In genomic region chr9:20814521-20815272, GRCm38 (mm10) we compare ENCODE assay signal across 8 mouse cellular contexts. TPM values are rescaled to one million over a fixed set of nuclear protein-coding genes. Genes with fewer than 3 reads are reported as not detected.
A peak's percentile ranks its signal among the peaks of the same experiment; 100 is the strongest.
DNase-seq lines count a peak whose midpoint lies in the region; ATAC-seq and TF ChIP-seq lines count a peak whose summit lies in the region.

TSS of gene Col5a3 (minus strand) at chr9:20815067.

- peaks cover 82% of the 10 kb centered on the region for H3K27me3 ChIP-seq in CH12.LX (replicated peaks)
- peaks cover 27% of the 10 kb centered on the region for H3K27me3 ChIP-seq in hindbrain, embryonic 13.5 days
- H3K27me3 ChIP-seq in liver, embryonic 12.5 days (replicated peaks): peaks cover 63% of the 10 kb centered on the region
- peaks cover 3% of the 10 kb centered on the region; the same call in 1 of the 2 replicates for H3K27me3 ChIP-seq in neural tube, embryonic 14.5 days (ENCODE audit: control insufficient read depth, insufficient read depth, low read length)

- TF ChIP-seq CTCF in CH12.LX (conservative IDR thresholded peaks at IDR 0.05 in 1 of 2, IDR thresholded peaks at IDR 0.05 in 1 of 2; ENCODE audit: low read depth in 2 of 2, low read length in 2 of 2): no peak
- no peak for TF ChIP-seq CTCF in bone marrow, adult 2 months (IDR thresholded peaks at IDR 0.05; ENCODE audit: control insufficient read depth, insufficient read depth, low read length)

- no peaks in the 10 kb centered on the region for H3K9me3 ChIP-seq in CH12.LX (replicated peaks; ENCODE audit: low read length)
- no peaks in the 10 kb centered on the region for H3K9me3 ChIP-seq in hindbrain, embryonic 13.5 days
- H3K9me3 ChIP-seq in liver, embryonic 12.5 days (replicated peaks): no peaks in the 10 kb centered on the region
- H3K9me3 ChIP-seq in neural tube, embryonic 14.5 days (ENCODE audit: control insufficient read depth, low read length): no peaks in the 10 kb centered on the region

- H3K36me3 ChIP-seq in CH12.LX (replicated peaks in 1 of 2; ENCODE audit: control insufficient read depth in 1 of 2, insufficient read depth in 1 of 2, low read length in 1 of 2): no peaks in the 10 kb centered on the region
- no peaks in the 10 kb centered on the region for H3K36me3 ChIP-seq in hindbrain, embryonic 13.5 days
- H3K36me3 ChIP-seq in liver, embryonic 12.5 days: no peaks in the 10 kb centered on the region
- H3K36me3 ChIP-seq in neural tube, embryonic 14.5 days (ENCODE audit: control insufficient read depth, insufficient read depth, low read length): no peaks in the 10 kb centered on the region

- no peak for TF ChIP-seq RAD21 in CH12.LX (IDR thresholded peaks at IDR 0.05; ENCODE audit: low read depth, low read length)

- ATAC-seq in hindbrain, embryonic 13.5 days (ENCODE audit: low FRiP score): peak; percentile 52; the same call in 1 of the 2 replicates
- peak; percentile 47; the same call in 1 of the 2 replicates for ATAC-seq in liver, embryonic 12.5 days
- ATAC-seq in neural tube, embryonic 14.5 days (ENCODE audit: low read depth): peak; percentile 21; the same call in 1 of the 2 replicates
- no peak for ATAC-seq in megakaryocyte progenitor cell, adult 5-6 weeks (replicated peaks; ENCODE audit: poor library complexity)

- TF ChIP-seq EP300 in CH12.LX (IDR thresholded peaks at IDR 0.05; ENCODE audit: low read length): no peak

- no peak for TF ChIP-seq POLR2A in CH12.LX (IDR thresholded peaks at IDR 0.05; ENCODE audit: low read depth, low read length)
- no peak for TF ChIP-seq POLR2A in bone marrow, adult 2 months (IDR thresholded peaks at IDR 0.05; ENCODE audit: borderline replicate concordance, control insufficient read depth, low read depth, low read length)

- no peak within 1 kb of the TSS for H3K9ac ChIP-seq in CH12.LX (ENCODE audit: insufficient read depth, low read depth)
- peak within 1 kb of the TSS; percentile 56 for H3K9ac ChIP-seq in hindbrain, embryonic 13.5 days
- H3K9ac ChIP-seq in liver, embryonic 12.5 days: no peak within 1 kb of the TSS
- 0 out of 2 replicates have a peak within 1 kb of the TSS, but pooled peaks have one; percentile 21 for H3K9ac ChIP-seq in neural tube, embryonic 14.5 days (replicated peaks; ENCODE audit: low read depth, low read length)

- H3K4me2 ChIP-seq in CH12.LX (ENCODE audit: insufficient read depth, low read depth, poor library complexity, severe bottlenecking): peak within 1 kb of the TSS; percentile 18; the same call in 1 of the 2 replicates
- peak within 1 kb of the TSS; percentile 53 for H3K4me2 ChIP-seq in hindbrain, embryonic 13.5 days
- H3K4me2 ChIP-seq in liver, embryonic 12.5 days: peak within 1 kb of the TSS; percentile 27
- peak within 1 kb of the TSS; percentile 30; the same call in 1 of the 2 replicates for H3K4me2 ChIP-seq in neural tube, embryonic 14.5 days (ENCODE audit: low read depth, low read length)

- in situ Hi-C loops in CH12.LX (cut with MboI; ENCODE audit: low pct_ligation_motif_present, low pct_unique_long_range_greater_than_20kb, low sequenced_read_pairs): no loop called here

- WGBS in bone marrow, adult 2 months: 8% methylated on average over 29 of the region's 29 CpGs
- 6% methylated on average over 25 of the region's 29 CpGs for WGBS in hindbrain, embryonic 13.5 days
- 7% methylated on average over 29 of the region's 29 CpGs for WGBS in liver, embryonic 12.5 days (ENCODE audit: insufficient replicate concordance)
- WGBS in neural tube, embryonic 14.5 days: 4% methylated on average over 29 of the region's 29 CpGs

- no peak for DNase-seq in CH12.LX (ENCODE audit: extremely low read depth)
- peak; percentile 73 to 82 for DNase-seq in gastrocnemius, adult 8-10 months (ENCODE audit: low spot score in 2 of 2)
- DNase-seq in layer of hippocampus, postnatal 25 days (ENCODE audit: extremely low spot score in 1 of 2, low spot score in 1 of 2): no peak

- dilution Hi-C loops in CH12.LX (cut with MboI; ENCODE audit: extremely low pct_ligation_motif_present, extremely low pct_unique_long_range_greater_than_20kb, low sequenced_read_pairs): no loop called here

- no peaks in the 10 kb centered on the region for H3K79me2 ChIP-seq in CH12.LX (replicated peaks; ENCODE audit: control insufficient read depth, extremely low read depth, insufficient read depth, poor library complexity, severe bottlenecking)

- H3K27ac ChIP-seq in CH12.LX (ENCODE audit: insufficient read depth, low read depth): no peak within 1 kb of the TSS
- H3K27ac ChIP-seq in bone marrow, adult 2 months (ENCODE audit: control insufficient read depth, insufficient read depth, low read depth, low read length, poor library complexity): no peak within 1 kb of the TSS
- no peak within 1 kb of the TSS for H3K27ac ChIP-seq in hindbrain, embryonic 13.5 days
- no peak within 1 kb of the TSS for H3K27ac ChIP-seq in liver, embryonic 12.5 days
- no peak within 1 kb of the TSS for H3K27ac ChIP-seq in neural tube, embryonic 14.5 days (ENCODE audit: low read depth, low read length)

- peak within 1 kb of the TSS in 1 of 3 experiments; percentile 34 for H3K4me3 ChIP-seq in CH12.LX (replicated peaks in 1 of 3; ENCODE audit: low read depth in 2 of 3, low read length in 2 of 3, poor library complexity in 1 of 3)
- no peak within 1 kb of the TSS for H3K4me3 ChIP-seq in bone marrow, adult 2 months (replicated peaks; ENCODE audit: control insufficient read depth, low read depth, low read length)
- H3K4me3 ChIP-seq in hindbrain, embryonic 13.5 days: peak within 1 kb of the TSS; percentile 19
- peak within 1 kb of the TSS; percentile 12 for H3K4me3 ChIP-seq in liver, embryonic 12.5 days
- no peak within 1 kb of the TSS for H3K4me3 ChIP-seq in neural tube, embryonic 14.5 days (ENCODE audit: low read depth, low read length)

- H3K4me1 ChIP-seq in CH12.LX (ENCODE audit: control insufficient read depth in 1 of 2, insufficient read depth in 2 of 2): peaks cover 6 to 14% of the 10 kb centered on the region in 2 experiments
- H3K4me1 ChIP-seq in bone marrow, adult 2 months (ENCODE audit: control insufficient read depth, insufficient read depth, low read length): no peaks in the 10 kb centered on the region
- H3K4me1 ChIP-seq in hindbrain, embryonic 13.5 days (replicated peaks): peaks cover 13% of the 10 kb centered on the region
- peaks cover 7% of the 10 kb centered on the region for H3K4me1 ChIP-seq in liver, embryonic 12.5 days
- 0 out of 2 replicates have a peak, but pooled peaks cover 5% of the 10 kb centered on the region for H3K4me1 ChIP-seq in neural tube, embryonic 14.5 days (ENCODE audit: control insufficient read depth, insufficient read depth, low read length)

TF ChIP-seq in CH12.LX, 34 proteins besides CTCF, POLR2A, EP300 and RAD21:
- TF ChIP-seq TBP (conservative IDR thresholded peaks at IDR 0.05; ENCODE audit: low read depth, low read length) (no peak), MAZ (IDR thresholded peaks at IDR 0.05; ENCODE audit: low read depth, low read length) (0 out of 2 replicates have a peak, but pooled peaks have one; percentile 31), CHD2 (IDR thresholded peaks at IDR 0.05; ENCODE audit: low read length) (no peak), UBTF (IDR thresholded peaks at IDR 0.05; ENCODE audit: low read depth, low read length) (no peak), ELF1 (IDR thresholded peaks at IDR 0.05; ENCODE audit: low read depth, low read length) (0 out of 2 replicates have a peak, but pooled peaks have one; percentile 20), SMC3 (IDR thresholded peaks at IDR 0.05; ENCODE audit: low read depth, low read length) (no peak), GABPA (IDR thresholded peaks at IDR 0.05; ENCODE audit: insufficient replicate concordance, low read depth, low read length) (no peak), ZNF384 (IDR thresholded peaks at IDR 0.05; ENCODE audit: low read depth, low read length) (no peak), HCFC1 (IDR thresholded peaks at IDR 0.05; ENCODE audit: low read depth, low read length) (0 out of 2 replicates have a peak, but pooled peaks have one; percentile 11), MAX (IDR thresholded peaks at IDR 0.05; ENCODE audit: low read length) (no peak), JUN (IDR thresholded peaks at IDR 0.05; ENCODE audit: insufficient read depth, low read depth, low read length) (no peak), MXI1 (IDR thresholded peaks at IDR 0.05; ENCODE audit: low read depth, low read length) (no peak), POLR2AphosphoS2 (IDR thresholded peaks at IDR 0.05; ENCODE audit: low read depth, low read length) (no peak), ZKSCAN1 (IDR thresholded peaks at IDR 0.05; ENCODE audit: borderline replicate concordance, low read depth, low read length) (no peak), NRF1 (IDR thresholded peaks at IDR 0.05; ENCODE audit: low read depth, low read length) (no peak), PAX5 (IDR thresholded peaks at IDR 0.05; ENCODE audit: low read length) (no peak), IRF4 (IDR thresholded peaks at IDR 0.05; ENCODE audit: low read depth, low read length) (no peak)

RNA-seq across cellular contexts. Expression of gene Col5a3, which starts in this region (rescaled TPM):
- total RNA-seq in CH12.LX (2012; rRNA removed) (0.08 and 0.25 TPM in 2 replicates), CH12.LX (2014; rRNA removed) (not detected in 2 replicates)
- polyA plus RNA-seq in CH12.LX (2012; ENCODE audit: insufficient read length, low read depth): 0.04 TPM in 1 of 2 replicates, not detected in the other
- polyA plus RNA-seq in bone marrow, adult 2 months (2011; ENCODE audit: insufficient read depth, insufficient read length, low replicate concordance, missing spikeins): 7.3 and 15.3 TPM in 2 replicates
- total RNA-seq in gastrocnemius, adult 8-10 months (2022): 1 to 10 TPM; 2.8 to 8.0 (median 6.7) TPM
- polyA plus RNA-seq in hindbrain, embryonic 13.5 days (2015; fragmentation: Nextera tagmentation; extraction: Ambion mirVana): 0.36 and 0.44 TPM in 2 replicates
- polyA plus RNA-seq in liver, embryonic 12.5 days (2016; fragmentation: Nextera tagmentation; extraction: Ambion mirVana): 0.02 and 0.06 TPM in 2 replicates
- 0.76 and 0.98 TPM in 2 replicates for polyA plus RNA-seq in neural tube, embryonic 14.5 days (2014; fragmentation: Nextera tagmentation; extraction: Ambion mirVana)
- 1 to 10 TPM; 1.2 to 2.5 TPM for total RNA-seq in layer of hippocampus, postnatal 25 days (2021)
- total RNA-seq in megakaryocyte progenitor cell, adult 5-6 weeks (2015): 0.37 and 0.42 TPM in 2 replicates
- 0.29 and 0.54 TPM in 2 replicates for total RNA-seq in megakaryocyte progenitor cell, adult 5-6 weeks (2017)

Comparison
In these comparisons a context has a peak if more than half of its experiments do, and no peak if none do; other contexts are left out.
1. Peak in ATAC-seq, H3K4me3 ChIP-seq, H3K9ac ChIP-seq and H3K4me2 ChIP-seq in hindbrain, embryonic 13.5 days; RNA of the gene not detected or under 1 TPM.
2. Peak in ATAC-seq, H3K4me3 ChIP-seq and H3K4me2 ChIP-seq in liver, embryonic 12.5 days; RNA of the gene not detected or under 1 TPM.
3. Peak in ATAC-seq, H3K9ac ChIP-seq and H3K4me2 ChIP-seq in neural tube, embryonic 14.5 days; RNA of the gene not detected or under 1 TPM.
4. DNase-seq: peak in gastrocnemius, adult 8-10 months (2 of 2); none in CH12.LX (single experiment) and layer of hippocampus, postnatal 25 days (0 of 2).
5. Peak in every context shown above with its lines, with median percentiles within 50 percentile points of each other: H3K4me2 ChIP-seq.